Mouse (Mus musculus) hindbrain, postnatal 0 days (tissue): ENCODE results near the gene Elf3. TPM values are rescaled to one million over a fixed set of nuclear protein-coding genes. Genes with fewer than 3 reads are reported as not detected.

Experiments
- ATAC-seq: fragments of 200-750 bp; cut with Nextera tagmentation; 2 replicates; pipeline ENCODE4 v1.8.0; 2017; ENCODE audit warnings: mild to moderate bottlenecking, moderate TSS enrichment, moderate library complexity
- DNase-seq: peaks from one replicate; pipeline ENCODE4 v3.0.0-alpha.2; 2015; ENCODE audit warnings: low spot score
- H3K27ac ChIP-seq: fragments of 300-500 bp; sonication (generic); 2 replicates; pipeline ENCODE4 v1.5.1; 2014; ENCODE audit warnings: mild to moderate bottlenecking
- H3K27me3 ChIP-seq: fragments of 300-500 bp; sonication (generic); 2 replicates; pipeline ENCODE4 v1.6.1; 2014; ENCODE audit warnings: low read length, mixed read lengths; ENCODE audit not compliant: insufficient read depth
- H3K36me3 ChIP-seq: fragments of 300-500 bp; sonication (generic); 2 replicates; pipeline ENCODE4 v1.6.1; 2014; ENCODE audit warnings: low read length, mixed read lengths; ENCODE audit not compliant: insufficient read depth
- H3K4me1 ChIP-seq: fragments of 300-500 bp; sonication (generic); 2 replicates; pipeline ENCODE4 v1.6.1; 2014; ENCODE audit warnings: antibody characterized with exemption, low read length, mixed read lengths; ENCODE audit not compliant: insufficient read depth
- H3K4me2 ChIP-seq: fragments of 300-500 bp; sonication (generic); 2 replicates; pipeline ENCODE4 v1.6.1; 2014; ENCODE audit warnings: low read depth, mild to moderate bottlenecking, low read length, moderate library complexity, mixed read lengths
- H3K4me3 ChIP-seq: fragments of 300-500 bp; sonication (generic); 2 replicates; pipeline ENCODE4 v1.5.1; 2014; ENCODE audit warnings: low read length
- H3K9ac ChIP-seq: fragments of 300-500 bp; sonication (generic); replicated peaks from 2 replicates; pipeline ENCODE4 v1.6.1; 2014; ENCODE audit warnings: mild to moderate bottlenecking, low read length, moderate library complexity, mixed read lengths
- H3K9me3 ChIP-seq: fragments of 300-500 bp; sonication (generic); 2 replicates; pipeline ENCODE4 v1.6.1; 2016; ENCODE audit warnings: low read length, mixed read lengths
- CTCF ChIP-seq: IDR thresholded peaks from 2 replicates; pipeline ENCODE4 v1.5.1; 2016; ENCODE audit warnings: antibody characterized with exemption, control low read depth, low read depth
- WGBS: fragments of 180-500 bp; shearing (Covaris S2); extraction: QIAGEN DNeasy Blood & Tissue Kit; methylation state at CpG from one replicate; pipeline ENCODE4 v1.1.7; 2014; 5-methylcytosine and 5-hydroxymethylcytosine counted together
- polyA plus RNA-seq: library from polyadenylated mRNA; unstranded; fragments of >200 nt; fragmentation: Nextera tagmentation; extraction: Ambion mirVana; gene quantifications from 2 replicates; pipeline ENCODE4 v1.2.1, GENCODE M21; 2015
- total RNA-seq: library from RNA; depleted of rRNA; stranded (reverse); fragments of >200 nt; gene quantifications from 2 replicates; pipeline ENCODE4 v1.2.3, GENCODE M21; 2014; rRNA removed

The Elf3 gene
- total and polyA plus RNA-seq, 2 experiments from 2014 or later: 0.10 to 0.54 TPM

- Histone ChIP-seq H3K9me3 (no peaks in the 10 kb centered on the region), H3K36me3 (no peaks in the 10 kb centered on the region), H3K27me3 (no peaks in the 10 kb centered on the region), H3K27ac (no peak overlapping the region), H3K4me3 (no peak overlapping the region), H3K9ac (no peak overlapping the region), H3K4me1 (no peaks in the 10 kb centered on the region), H3K4me2 (no peak overlapping the region)
- ATAC-seq (no peak), DNase-seq (no peak)
- 92% methylated on average over 14 of the region's 14 CpGs for WGBS
- no peak for TF ChIP-seq CTCF
These were observed 51.6 kb downstream of the Elf3 start for GRCm38 (mm10) chr1:135206586-135207339.

GRCm38 (mm10) chr1:135205257-135205656 is 53.1 kb downstream of the Elf3 start:
- ATAC-seq: no peak
- H3K9ac ChIP-seq: no peak overlapping the region
- WGBS: 68% methylated on average over 4 of the region's 4 CpGs

DNA sequence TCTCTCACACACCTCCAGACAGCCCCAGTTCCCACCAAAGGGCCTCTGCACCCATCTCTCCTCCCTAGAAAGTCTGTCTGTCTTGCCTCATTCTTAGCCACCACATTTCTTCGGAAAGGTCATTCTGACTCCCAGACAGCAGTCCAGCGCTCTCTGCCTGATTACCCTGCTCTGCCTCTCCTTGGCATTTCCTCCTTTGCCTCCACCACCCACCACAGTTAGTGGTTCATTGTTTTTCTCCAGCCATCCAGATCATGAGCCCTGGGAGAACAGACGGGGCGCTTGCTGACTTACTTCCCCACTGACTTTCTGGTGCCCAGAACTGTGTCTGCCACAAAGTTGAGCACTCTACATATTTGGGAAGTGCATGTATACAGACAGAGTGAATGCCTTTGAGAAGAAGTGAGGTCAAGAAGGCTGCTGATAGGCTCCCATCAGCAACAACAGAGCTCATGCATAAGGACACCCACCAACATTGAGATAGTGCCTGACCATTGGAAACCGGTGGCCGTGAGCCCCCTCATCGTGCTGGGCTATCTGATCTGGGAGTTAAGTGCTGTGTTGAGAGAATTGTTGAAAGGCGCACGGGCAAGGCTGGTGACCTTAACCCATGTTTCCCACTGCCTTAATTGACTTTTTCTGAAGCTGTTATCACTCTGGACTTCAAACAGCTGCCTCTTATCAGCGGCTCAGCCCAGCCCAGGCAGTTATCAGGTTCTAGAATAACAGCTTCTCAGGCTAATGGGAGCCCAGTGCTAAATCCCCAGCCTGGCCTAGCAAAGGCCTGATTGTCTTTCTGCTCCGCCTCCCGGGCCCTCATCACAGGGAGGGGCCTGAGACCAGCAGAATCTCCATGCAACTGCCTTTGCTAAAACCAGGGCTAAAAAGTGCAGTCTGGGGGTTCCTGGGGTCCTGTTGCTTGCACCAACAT is 53.9 kb downstream of the Elf3 start:
- Histone ChIP-seq H3K27me3 (no peaks in the 10 kb centered on the region), H3K4me3 (no peak overlapping the region), H3K4me1 (no peaks in the 10 kb centered on the region), H3K4me2 (no peak overlapping the region), H3K9ac (no peak overlapping the region), H3K27ac (no peak overlapping the region), H3K36me3 (no peaks in the 10 kb centered on the region), H3K9me3 (no peaks in the 10 kb centered on the region)
- 42% methylated on average over 12 of the region's 12 CpGs for WGBS
- ATAC-seq: no peak
- DNase-seq: no peak
- TF ChIP-seq CTCF: no peak

More at GRCm38 (mm10) chr1:135205257-135205656, 53.1 kb downstream of the Elf3 start:
- Histone ChIP-seq H3K9me3 (no peaks in the 10 kb centered on the region), H3K4me1 (no peaks in the 10 kb centered on the region), H3K4me3 (no peak overlapping the region), H3K36me3 (no peaks in the 10 kb centered on the region), H3K4me2 (no peak overlapping the region), H3K27me3 (no peaks in the 10 kb centered on the region), H3K27ac (no peak overlapping the region)
- TF ChIP-seq CTCF: no peak
- DNase-seq: no peak

Other genes starting within 250 kb of the Elf3 start
- gene Lgr6, start 153.3 kb downstream of the Elf3 start, total RNA-seq: 4.6 and 5.0 TPM in 2 replicates
- gene Lgr6, start 153.3 kb downstream of the Elf3 start, polyA plus RNA-seq: 2.7 and 3.1 TPM in 2 replicates
- gene Ptpn7, start 125.9 kb downstream of the Elf3 start, total RNA-seq: 0.10 and 0.54 TPM in 2 replicates
- 0.10 and 0.11 TPM in 2 replicates for gene Ptpn7, start 125.9 kb downstream of the Elf3 start, polyA plus RNA-seq
- 251 and 277 TPM in 2 replicates for gene Arl8a, start 111.7 kb downstream of the Elf3 start, total RNA-seq
- 329 and 369 TPM in 2 replicates for gene Arl8a, start 111.7 kb downstream of the Elf3 start, polyA plus RNA-seq
- gene Gpr37l1, start 90.9 kb downstream of the Elf3 start, total RNA-seq: 42.6 and 66.3 TPM in 2 replicates
- 24.9 and 32.1 TPM in 2 replicates for gene Gpr37l1, start 90.9 kb downstream of the Elf3 start, polyA plus RNA-seq
- 61.4 and 97.9 TPM in 2 replicates for gene Rnpep, start 25.5 kb upstream of the Elf3 start, total RNA-seq
- gene Rnpep, start 25.5 kb upstream of the Elf3 start, polyA plus RNA-seq: 50.5 and 53.8 TPM in 2 replicates
- 13.5 and 45.2 TPM in 2 replicates for gene Timm17a, start 55.2 kb upstream of the Elf3 start, total RNA-seq
- 201 and 205 TPM in 2 replicates for gene Timm17a, start 55.2 kb upstream of the Elf3 start, polyA plus RNA-seq
- 0.47 TPM in 1 of 2 replicates, not detected in the other for gene Lmod1, start 66.2 kb upstream of the Elf3 start, total RNA-seq
- 0.24 and 0.38 TPM in 2 replicates for gene Lmod1, start 66.2 kb upstream of the Elf3 start, polyA plus RNA-seq
- gene Shisa4, start 116.7 kb upstream of the Elf3 start, total RNA-seq: 158 and 165 TPM in 2 replicates
- 160 and 161 TPM in 2 replicates for gene Shisa4, start 116.7 kb upstream of the Elf3 start, polyA plus RNA-seq
- gene Ipo9, start 171.9 kb upstream of the Elf3 start, total RNA-seq: 118 and 134 TPM in 2 replicates
- gene Ipo9, start 171.9 kb upstream of the Elf3 start, polyA plus RNA-seq: 90.9 and 91.1 TPM in 2 replicates